Mouse (Mus musculus): ENCODE results near the gene Dmxl2.

The Dmxl2 gene

GRCm38 (mm10) chr9:54316363-54316762 lies 185.1 kb downstream of the Dmxl2 start:
- DNase-seq (ENCODE audit: low spot score in 2 of 2), result no peak

Measured in spleen, postnatal 36 days (tissue).